8 mouse cellular contexts compared by ENCODE assay signal in genomic region chr10:77902894-77903715, GRCm38 (mm10). TPM values are rescaled to one million over a fixed set of nuclear protein-coding genes. Genes with fewer than 3 reads are reported as not detected.
DNase-seq lines count a peak whose midpoint lies in the region; ATAC-seq and TF ChIP-seq lines count a peak whose summit lies in the region.

No protein-coding gene starts in this region.

- no peak overlapping the region for H3K27ac ChIP-seq in thymus, adult 2 months (ENCODE audit: control insufficient read depth, insufficient read depth, low read length)
- H3K27ac ChIP-seq in liver, embryonic 12.5 days = no peak overlapping the region

- peak; percentile 67 for ATAC-seq in liver, embryonic 12.5 days

- peaks cover 4% of the 10 kb centered on the region for H3K27me3 ChIP-seq in thymus, adult 2 months (ENCODE audit: control insufficient read depth, insufficient read depth, low read length)
- H3K27me3 ChIP-seq in liver, embryonic 12.5 days (replicated peaks) = peaks cover 39% of the 10 kb centered on the region

- peaks cover 13% of the 10 kb centered on the region for H3K4me1 ChIP-seq in thymus, adult 2 months (replicated peaks; ENCODE audit: control insufficient read depth, insufficient read depth, low read length)
- peaks cover 22% of the 10 kb centered on the region for H3K4me1 ChIP-seq in liver, embryonic 12.5 days

- TF ChIP-seq POLR2A in thymus, adult 2 months (IDR thresholded peaks at IDR 0.05; ENCODE audit: control insufficient read depth, extremely low read depth, insufficient read depth, low read length, poor library complexity) = no peak

- no peaks in the 10 kb centered on the region for H3K36me3 ChIP-seq in thymus, adult 2 months (ENCODE audit: control insufficient read depth, insufficient read depth, low read length)
- no peaks in the 10 kb centered on the region for H3K36me3 ChIP-seq in liver, embryonic 12.5 days

- WGBS in thymus, adult 2 months = 8% methylated on average over 35 of the region's 35 CpGs
- 8% methylated on average over 35 of the region's 35 CpGs for WGBS in liver, embryonic 12.5 days (ENCODE audit: insufficient replicate concordance)

- no peaks in the 10 kb centered on the region for H3K9me3 ChIP-seq in liver, embryonic 12.5 days (replicated peaks)

- TF ChIP-seq CTCF in thymus, adult 2 months (IDR thresholded peaks at IDR 0.05; ENCODE audit: borderline replicate concordance, control insufficient read depth, extremely low read depth, insufficient read depth, low read length, poor library complexity) = no peak

- peak overlapping the region; percentile 83 for H3K4me2 ChIP-seq in liver, embryonic 12.5 days

- DNase-seq in thymus, adult 2 months = peak; percentile 5
- no peak for DNase-seq in thymus, postnatal 25 days
- DNase-seq in cerebellum, postnatal 4 days (ENCODE audit: low spot score in 2 of 2) = peak; percentile 37 to 71
- peak; percentile 48 to 49 for DNase-seq in frontal cortex, postnatal 25 days (ENCODE audit: low spot score in 2 of 2)
- DNase-seq in kidney, postnatal 10 days = peak; percentile 72
- peak; percentile 72 for DNase-seq in neural tube, embryonic 10.5 days (ENCODE audit: extremely low spot score, low spot score)
- DNase-seq in urinary bladder, postnatal 36 days (ENCODE audit: low spot score in 2 of 2) = peak; percentile 27 to 36

- no peak overlapping the region for H3K9ac ChIP-seq in liver, embryonic 12.5 days

- H3K4me3 ChIP-seq in thymus, adult 2 months (ENCODE audit: control insufficient read depth, insufficient read depth, low read length) = no peak overlapping the region
- H3K4me3 ChIP-seq in liver, embryonic 12.5 days = peak overlapping the region; percentile 62

RNA-seq across cellular contexts. Expression of gene Lrrc3, which starts 0.8 kb away (rescaled TPM):
- 1.1 and 1.9 TPM in 2 replicates for polyA plus RNA-seq in thymus, adult 2 months (2012; rRNA removed)
- 8.5 and 8.7 TPM in 2 replicates for polyA plus RNA-seq in liver, embryonic 12.5 days (2016; fragmentation: Nextera tagmentation; extraction: Ambion mirVana)

RNA-seq across cellular contexts. Expression of gene Gm3285, which starts 41.3 kb away (rescaled TPM):
- polyA plus RNA-seq in thymus, adult 2 months (2012; rRNA removed) = 0.24 and 0.27 TPM in 2 replicates
- not detected in 2 replicates for polyA plus RNA-seq in liver, embryonic 12.5 days (2016; fragmentation: Nextera tagmentation; extraction: Ambion mirVana)

RNA-seq across cellular contexts. Expression of gene Gm10318, which starts 50.4 kb away (rescaled TPM):
- not detected in 2 replicates for polyA plus RNA-seq in thymus, adult 2 months (2012; rRNA removed)
- not detected in 2 replicates for polyA plus RNA-seq in liver, embryonic 12.5 days (2016; fragmentation: Nextera tagmentation; extraction: Ambion mirVana)

RNA-seq across cellular contexts. Expression of gene Gm36176, which starts 56.5 kb away (rescaled TPM):
- polyA plus RNA-seq in thymus, adult 2 months (2012; rRNA removed) = 0.36 TPM in 1 of 2 replicates, not detected in the other
- polyA plus RNA-seq in liver, embryonic 12.5 days (2016; fragmentation: Nextera tagmentation; extraction: Ambion mirVana) = not detected in 2 replicates
